ENCODE assay signal across 9 mouse cellular contexts in genomic region chr10:74995377-74995776, GRCm38 (mm10). TPM values are rescaled to one million over a fixed set of nuclear protein-coding genes. Genes with fewer than 3 reads are reported as not detected.
DNase-seq lines count a peak whose midpoint lies in the region; ATAC-seq and TF ChIP-seq lines count a peak whose summit lies in the region.
"Had no signal": no experiment of that assay in that cellular context is flagged by ENCODE, and none has a peak within 500 bp of the region (broad histone marks: within the 10 kb centered on the region; RNA-seq: fewer than 3 reads in every experiment).

No protein-coding gene starts in this region.

- H3K4me2 ChIP-seq in kidney, postnatal 0 days (ENCODE audit: low read length) = peak overlapping the region; percentile 51
- peak overlapping the region; percentile 42 for H3K4me2 ChIP-seq in midbrain, embryonic 11.5 days

- H3K36me3 ChIP-seq in kidney, postnatal 0 days (ENCODE audit: insufficient read depth, low read length) = no peaks in the 10 kb centered on the region
- peaks cover 7% of the 10 kb centered on the region; the same call in 1 of the 2 replicates for H3K36me3 ChIP-seq in midbrain, embryonic 11.5 days (ENCODE audit: control insufficient read depth, insufficient read depth, low read length)

- intact Hi-C loops in heart, postnatal 10 days (cut with DNase I) = no loop called here

- no peak overlapping the region for H3K9ac ChIP-seq in kidney, postnatal 0 days (ENCODE audit: low read depth, low read length)
- no peak overlapping the region; the same call in 1 of the 2 replicates for H3K9ac ChIP-seq in midbrain, embryonic 11.5 days (ENCODE audit: low read length)

- ATAC-seq in kidney, postnatal 0 days (replicated peaks; ENCODE audit: low FRiP score, low read depth) = no peak
- ATAC-seq in midbrain, embryonic 11.5 days (ENCODE audit: low FRiP score) = peak; percentile 57
- no peak for ATAC-seq in monocyte, adult 5-6 weeks (replicated peaks; ENCODE audit: insufficient number of reproducible peaks, low FRiP score, low TSS enrichment, poor library complexity, severe bottlenecking)
- ATAC-seq in megakaryocyte progenitor cell, adult 5-6 weeks (replicated peaks; ENCODE audit: poor library complexity) = no peak

- TF ChIP-seq CTCF in kidney, postnatal 0 days (IDR thresholded peaks at IDR 0.05; ENCODE audit: low read depth) = no peak

- no peaks in the 10 kb centered on the region for H3K27me3 ChIP-seq in kidney, postnatal 0 days (ENCODE audit: insufficient read depth, low read length)
- H3K27me3 ChIP-seq in midbrain, embryonic 11.5 days (ENCODE audit: control insufficient read depth, insufficient read depth, low read length) = peaks cover 2% of the 10 kb centered on the region; the same call in 1 of the 2 replicates

- no peak overlapping the region for H3K4me3 ChIP-seq in kidney, postnatal 0 days (replicated peaks; ENCODE audit: low read depth, low read length)
- H3K4me3 ChIP-seq in midbrain, embryonic 11.5 days (ENCODE audit: low read depth, low read length) = peak overlapping the region; percentile 15; the same call in 1 of the 2 replicates

- no peak overlapping the region for H3K27ac ChIP-seq in kidney, postnatal 0 days
- no peak overlapping the region for H3K27ac ChIP-seq in midbrain, embryonic 11.5 days (ENCODE audit: low read depth, low read length)

- peak; percentile 15 for DNase-seq in kidney, postnatal 0 days (ENCODE audit: low spot score)
- DNase-seq in kidney, postnatal 14 days = no peak
- DNase-seq in embryo, embryonic 11.5 days (ENCODE audit: low read depth, low spot score) = peak; percentile 30
- DNase-seq in heart, postnatal 10 days = peak; percentile 10 to 16
- no peak for DNase-seq in midbrain, embryonic 11.5 days (ENCODE audit: low spot score, missing footprints)
- no peak for DNase-seq in gastrocnemius, postnatal 10 days

- H3K4me1 ChIP-seq in kidney, postnatal 0 days (replicated peaks; ENCODE audit: insufficient read depth, low read length) = peaks cover 4% of the 10 kb centered on the region; the same call in 1 of the 2 replicates
- peaks cover 20% of the 10 kb centered on the region for H3K4me1 ChIP-seq in midbrain, embryonic 11.5 days (ENCODE audit: control insufficient read depth, insufficient read depth, low read length)

- WGBS in kidney, postnatal 0 days = 10% methylated on average over 17 of the region's 17 CpGs
- WGBS in midbrain, embryonic 11.5 days = 2% methylated on average over 17 of the region's 17 CpGs

- H3K9me3 ChIP-seq in kidney, postnatal 0 days (replicated peaks; ENCODE audit: low read length) = no peaks in the 10 kb centered on the region
- no peaks in the 10 kb centered on the region for H3K9me3 ChIP-seq in midbrain, embryonic 11.5 days (ENCODE audit: control insufficient read depth, low read length)

RNA-seq across cellular contexts. Expression of gene Gnaz, which starts 28.4 kb away (rescaled TPM):
- 5.0 and 5.6 TPM in 2 replicates for polyA plus RNA-seq in kidney, postnatal 0 days (2015; fragmentation: Nextera tagmentation; extraction: Ambion mirVana)
- total RNA-seq in heart, postnatal 10 days (2021) = 1 to 10 TPM; 1.3 to 1.5 TPM
- 12.2 and 12.7 TPM in 2 replicates for polyA plus RNA-seq in midbrain, embryonic 11.5 days (2014; fragmentation: Nextera tagmentation; extraction: Ambion mirVana)
- 0.19 to 4.5 TPM in 2 of 3 replicates, not detected in the other for total RNA-seq in monocyte, adult 5-6 weeks (2017)
- 1 to 10 TPM in 1 of 2 experiments, under 1 TPM in 1; 0.99 to 1.6 TPM for total RNA-seq in gastrocnemius, postnatal 10 days (2021)
- 0.17 TPM in 1 of 2 replicates, not detected in the other for total RNA-seq in megakaryocyte progenitor cell, adult 5-6 weeks (2015)
- total RNA-seq in megakaryocyte progenitor cell, adult 5-6 weeks (2017) = 0.12 and 0.27 TPM in 2 replicates

RNA-seq across cellular contexts. Expression of gene Rsph14, which starts 37.0 kb away (rescaled TPM):
- polyA plus RNA-seq in kidney, postnatal 0 days (2015; fragmentation: Nextera tagmentation; extraction: Ambion mirVana) = not detected in 2 replicates
- not detected for total RNA-seq in heart, postnatal 10 days (2021)
- polyA plus RNA-seq in midbrain, embryonic 11.5 days (2014; fragmentation: Nextera tagmentation; extraction: Ambion mirVana) = not detected in 2 replicates
- total RNA-seq in monocyte, adult 5-6 weeks (2017) = not detected in 3 replicates
- not detected for total RNA-seq in gastrocnemius, postnatal 10 days (2021)
- not detected in 2 replicates for total RNA-seq in megakaryocyte progenitor cell, adult 5-6 weeks (2015)
- 0.96 TPM in 1 of 2 replicates, not detected in the other for total RNA-seq in megakaryocyte progenitor cell, adult 5-6 weeks (2017)
- total RNA-seq: hematopoietic stem cell, adult 5-6 weeks had no signal

RNA-seq across cellular contexts. Expression of gene Rab36, which starts 41.5 kb away (rescaled TPM):
- polyA plus RNA-seq in kidney, postnatal 0 days (2015; fragmentation: Nextera tagmentation; extraction: Ambion mirVana) = 8.0 and 8.4 TPM in 2 replicates
- total RNA-seq in heart, postnatal 10 days (2021) = 1 to 10 TPM; 1.6 to 1.8 TPM
- 4.9 and 6.2 TPM in 2 replicates for polyA plus RNA-seq in midbrain, embryonic 11.5 days (2014; fragmentation: Nextera tagmentation; extraction: Ambion mirVana)
- 0.39 to 6.9 TPM (median 1.2 TPM) in 3 replicates for total RNA-seq in monocyte, adult 5-6 weeks (2017)
- 1 to 10 TPM; 1.3 to 2.2 TPM for total RNA-seq in gastrocnemius, postnatal 10 days (2021)
- total RNA-seq in megakaryocyte progenitor cell, adult 5-6 weeks (2015) = 0.61 and 0.84 TPM in 2 replicates
- total RNA-seq in megakaryocyte progenitor cell, adult 5-6 weeks (2017) = 0.67 TPM in 1 of 2 replicates, not detected in the other

Comparison
In these comparisons a context has a peak if more than half of its experiments do, and no peak if none do; other contexts are left out.
1. DNase-seq: peak in kidney, postnatal 0 days (single experiment), embryo, embryonic 11.5 days (single experiment) and heart, postnatal 10 days (2 of 2); none in kidney, postnatal 14 days (single experiment), midbrain, embryonic 11.5 days (single experiment) and gastrocnemius, postnatal 10 days (single experiment).